In genomic region chr12:55934172-55934571, GRCm38 (mm10) we compare ENCODE assay signal across 16 mouse cellular contexts.
"Had no signal": no experiment of that assay in that cellular context is flagged by ENCODE, and none has a peak within 500 bp of the region (broad histone marks: within the 10 kb centered on the region; RNA-seq: fewer than 3 reads in every experiment).

No protein-coding gene starts in this region.

- ATAC-seq: liver, postnatal 0 days had no signal

- H3K4me3 ChIP-seq: liver, embryonic 13.5 days; liver, embryonic 15.5 days; megakaryocyte, embryonic 14.5 days; midbrain, embryonic 12.5 days; neural tube, embryonic 12.5 days; stomach, embryonic 15.5 days had no signal

- H3K4me1 ChIP-seq: liver, embryonic 13.5 days; liver, embryonic 15.5 days; megakaryocyte, embryonic 14.5 days; neural tube, embryonic 12.5 days; stomach, embryonic 15.5 days had no signal

- H3K27ac ChIP-seq: liver, embryonic 13.5 days; liver, embryonic 15.5 days; macrophage; midbrain, embryonic 12.5 days; neural tube, embryonic 12.5 days; stomach, embryonic 15.5 days; stomach, postnatal 0 days had no signal

- H3K4me2 ChIP-seq: liver, embryonic 11.5 days; liver, embryonic 13.5 days; liver, embryonic 15.5 days; neural tube, embryonic 12.5 days; stomach, embryonic 15.5 days had no signal

- H3K36me3 ChIP-seq: liver, embryonic 13.5 days; liver, embryonic 15.5 days; midbrain, embryonic 12.5 days; neural tube, embryonic 12.5 days; stomach, embryonic 15.5 days had no signal

- H3K27me3 ChIP-seq: liver, embryonic 13.5 days; liver, embryonic 15.5 days; stomach, embryonic 15.5 days had no signal

- H3K9ac ChIP-seq: liver, embryonic 13.5 days; liver, embryonic 15.5 days; liver, postnatal 0 days; midbrain, embryonic 12.5 days; neural tube, embryonic 12.5 days; stomach, embryonic 15.5 days had no signal

- DNase-seq: liver; liver, embryonic 13.5 days; liver, postnatal 0 days; lung, postnatal 36 days; right cerebral cortex, postnatal 14 days; thymus, adult 2 months; thymus, postnatal 25 days; thymus, postnatal 4 days had no signal

- H3K9me3 ChIP-seq: liver, embryonic 13.5 days; liver, embryonic 15.5 days; megakaryocyte, embryonic 14.5 days; midbrain, embryonic 12.5 days; neural tube, embryonic 12.5 days; stomach, embryonic 15.5 days had no signal
